Mouse (Mus musculus) embryonic facial prominence, embryonic 10.5 days (tissue): ENCODE measurements at regions not wholly inside any gene's neighbourhood (a gene's known extent, or its start where the extent isn't known, plus 50 kb on each side); places are given as distances from the start of the nearest gene placed in this dataset.

Source experiments
- DNase-seq: peaks from one replicate; pipeline ENCODE4 v3.0.0-alpha.2; 2017; ENCODE audit warnings: low spot score
- H3K27ac ChIP-seq: fragments of 300-500 bp; sonication (generic); replicated peaks from 2 replicates; pipeline ENCODE4 v1.5.1; 2016; ENCODE audit warnings: mild to moderate bottlenecking
- H3K27me3 ChIP-seq: fragments of 300-500 bp; sonication (generic); replicated peaks from 2 replicates; pipeline ENCODE4 v1.6.1; 2016; ENCODE audit warnings: low read depth, mild to moderate bottlenecking; ENCODE audit not compliant: poor library complexity, severe bottlenecking
- H3K36me3 ChIP-seq: fragments of 300-500 bp; sonication (generic); replicated peaks from 2 replicates; pipeline ENCODE4 v1.6.1; 2016; ENCODE audit warnings: mild to moderate bottlenecking, moderate library complexity
- H3K4me1 ChIP-seq: fragments of 300-500 bp; sonication (generic); 2 replicates; pipeline ENCODE4 v1.6.1; 2016
- H3K4me3 ChIP-seq: fragments of 300-500 bp; sonication (generic); 2 replicates; pipeline ENCODE4 v1.5.1; 2016; ENCODE audit warnings: mild to moderate bottlenecking, moderate library complexity
- H3K9me3 ChIP-seq: fragments of 300-500 bp; sonication (generic); 2 replicates; pipeline ENCODE4 v1.6.1; 2016; ENCODE audit warnings: mild to moderate bottlenecking
- WGBS: fragments of 180-500 bp; shearing (Covaris S2); methylation state at CpG from one replicate; pipeline ENCODE4 v1.1.7; 2016; 5-methylcytosine and 5-hydroxymethylcytosine counted together

GRCm38 (mm10) chr12:69446468-69447321, 74.4 kb upstream of the Gm9887 start:
- no peaks in the 10 kb centered on the region for H3K36me3 ChIP-seq
- H3K4me1 ChIP-seq, result peaks cover 34% of the 10 kb centered on the region
- H3K27me3 ChIP-seq, result 0 out of 2 replicates have a peak, but pooled peaks cover under 1% of the 10 kb centered on the region
- 40% methylated on average over 17 of the region's 17 CpGs for WGBS
- peak; percentile 61 for DNase-seq
- peak overlapping the region; percentile 39 for H3K4me3 ChIP-seq
- peak overlapping the region; percentile 83 for H3K27ac ChIP-seq
- no peaks in the 10 kb centered on the region for H3K9me3 ChIP-seq

DNA sequence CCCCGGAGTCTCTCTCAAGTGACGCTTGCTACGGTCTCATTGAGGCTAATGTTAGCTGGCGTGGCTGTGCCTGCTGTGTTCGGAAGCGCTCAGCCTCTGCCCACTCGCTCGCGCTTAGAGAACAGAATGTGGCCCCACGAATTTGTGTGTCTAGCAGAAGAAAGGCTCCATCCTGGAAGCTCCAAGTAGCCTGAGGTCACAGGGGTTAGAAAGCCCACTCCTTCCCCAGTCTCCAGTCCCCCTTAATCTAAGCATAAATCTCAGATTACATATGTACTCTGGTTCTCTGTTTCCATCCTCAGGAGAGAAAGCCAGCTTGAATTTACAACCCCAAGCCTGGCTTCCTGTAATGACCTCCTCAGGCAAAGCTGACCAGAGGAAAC, 73.8 kb upstream of the Gm9887 start:
- Histone ChIP-seq H3K9me3 (no peaks in the 10 kb centered on the region), H3K4me1 (peaks cover 34% of the 10 kb centered on the region), H3K27me3 (no peaks in the 10 kb centered on the region), H3K4me3 (peak overlapping the region; percentile 39), H3K36me3 (no peaks in the 10 kb centered on the region), H3K27ac (peak overlapping the region; percentile 83)
- DNase-seq, result peak; percentile 44
- 26% methylated on average over 10 of the region's 10 CpGs for WGBS

DNA sequence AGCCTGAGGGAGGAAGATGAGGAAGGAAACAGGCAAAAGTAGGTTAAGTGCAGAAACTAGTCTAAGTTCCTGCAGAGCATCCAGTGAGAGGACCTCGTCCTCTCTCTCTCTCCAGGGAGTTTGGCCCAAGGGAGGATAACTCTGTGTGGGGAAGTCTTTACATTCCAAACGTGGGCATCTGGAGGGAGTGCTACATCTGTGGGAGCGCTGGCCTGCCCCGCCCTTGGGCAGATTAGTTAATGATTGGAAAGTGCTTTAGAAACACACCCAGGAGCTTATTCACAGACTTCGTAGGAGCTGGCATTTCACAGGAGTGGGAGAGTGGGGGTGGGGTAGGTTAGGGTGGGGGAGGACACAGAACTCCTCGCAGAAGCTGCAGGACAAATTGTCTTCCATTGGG, 70.1 kb upstream of the Gm9887 start:
- Histone ChIP-seq H3K4me1 (peaks cover 26% of the 10 kb centered on the region), H3K36me3 (no peaks in the 10 kb centered on the region), H3K27me3 (no peaks in the 10 kb centered on the region), H3K27ac (no peak overlapping the region), H3K4me3 (no peak overlapping the region), H3K9me3 (no peaks in the 10 kb centered on the region)
- 18% methylated on average over 6 of the region's 6 CpGs for WGBS
- no peak for DNase-seq

DNA sequence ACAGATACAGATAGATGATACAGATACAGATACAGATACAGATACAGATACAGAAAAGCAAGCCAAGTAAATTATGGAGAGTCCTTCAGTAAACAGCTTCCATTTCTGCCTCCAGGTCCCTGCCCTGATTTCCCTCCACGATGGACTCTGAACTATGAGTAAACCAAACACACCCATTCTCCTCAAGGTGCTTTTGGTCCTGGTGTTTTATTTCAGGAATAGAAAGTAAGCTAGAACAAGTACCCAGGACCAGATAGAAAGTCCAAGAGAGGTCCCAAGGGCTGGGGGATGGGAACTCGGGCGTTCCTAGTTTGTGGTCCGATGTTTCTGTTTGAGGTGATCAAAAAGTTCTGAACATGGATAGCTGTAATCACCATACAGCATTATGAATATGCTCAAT, 69.5 kb upstream of the Gm9887 start:
- H3K27me3 ChIP-seq, result no peaks in the 10 kb centered on the region
- 88% methylated on average over 4 of the region's 4 CpGs for WGBS

GRCm38 (mm10) chr12:69438271-69438670, 66.0 kb upstream of the Gm9887 start:
- Histone ChIP-seq H3K27ac (no peak overlapping the region), H3K9me3 (no peaks in the 10 kb centered on the region), H3K4me3 (no peak overlapping the region), H3K36me3 (no peaks in the 10 kb centered on the region), H3K27me3 (no peaks in the 10 kb centered on the region), H3K4me1 (peaks cover 12% of the 10 kb centered on the region)
- 82% methylated on average over 5 of the region's 5 CpGs for WGBS
- DNase-seq, result no peak

More for the DNA sequence above, 69.5 kb upstream of the Gm9887 start:
- no peaks in the 10 kb centered on the region for H3K9me3 ChIP-seq
- DNase-seq, result no peak
- no peak overlapping the region for H3K4me3 ChIP-seq
- H3K4me1 ChIP-seq, result peaks cover 20% of the 10 kb centered on the region
- H3K27ac ChIP-seq, result no peak overlapping the region
- H3K36me3 ChIP-seq, result no peaks in the 10 kb centered on the region

DNA sequence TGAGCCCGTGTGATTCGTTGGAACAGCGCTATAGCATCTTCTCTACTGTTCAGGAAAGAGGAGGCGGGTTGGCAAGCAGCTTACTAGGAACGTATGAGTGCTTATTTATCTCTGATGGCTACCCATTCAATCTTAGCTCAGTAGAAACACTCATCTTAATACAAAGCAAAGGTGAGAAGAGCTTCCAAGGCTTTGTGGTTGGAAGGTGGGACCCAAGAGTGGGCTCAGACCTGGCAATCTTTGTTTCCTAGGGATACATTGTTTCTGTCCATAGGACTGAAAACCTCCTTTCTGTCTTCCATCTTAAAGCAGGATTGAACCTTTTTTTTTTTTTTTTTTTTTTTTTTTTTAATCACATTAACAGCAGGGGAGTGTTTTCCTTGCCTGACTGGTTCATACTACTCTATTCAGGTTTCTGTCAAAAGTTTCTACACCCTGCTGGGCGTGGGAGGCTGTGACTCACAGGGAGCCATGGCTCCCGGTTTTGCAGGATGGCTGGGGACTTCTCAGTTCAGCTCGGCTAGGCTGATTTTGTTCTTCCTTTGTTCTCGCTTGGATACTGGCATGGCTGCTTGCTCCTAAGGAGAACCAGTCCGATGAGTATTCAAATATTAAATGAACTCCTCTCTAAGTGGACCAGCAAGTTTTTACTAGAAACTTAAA, 64.7 kb upstream of the Gm9887 start:
- Histone ChIP-seq H3K27me3 (no peaks in the 10 kb centered on the region), H3K4me1 (0 out of 2 replicates have a peak, but pooled peaks cover 6% of the 10 kb centered on the region), H3K27ac (peak overlapping the region; percentile 59), H3K36me3 (no peaks in the 10 kb centered on the region), H3K4me3 (no peak overlapping the region), H3K9me3 (no peaks in the 10 kb centered on the region)
- DNase-seq, result peak; percentile 40
- WGBS, result 39% methylated on average over 10 of the region's 10 CpGs

DNA sequence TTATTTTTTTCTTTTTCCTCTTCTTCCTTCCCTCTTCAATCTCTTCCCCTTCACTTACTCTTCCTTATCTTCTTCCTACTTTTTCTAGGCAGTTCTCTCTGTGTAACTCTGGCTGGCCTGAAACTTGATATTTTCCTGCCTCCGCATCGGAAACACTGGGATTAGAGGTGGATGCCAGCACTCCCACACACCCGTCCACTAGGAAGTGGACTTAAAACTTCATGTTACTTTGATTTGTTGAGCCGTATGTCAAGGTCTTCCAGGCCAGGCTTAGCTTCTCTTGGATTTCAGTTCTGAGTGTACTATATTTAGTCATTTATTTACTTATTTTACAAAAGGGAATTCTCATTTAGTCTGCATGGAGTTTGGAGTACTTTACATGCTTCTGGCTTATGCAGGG, 62.1 kb upstream of the Gm9887 start:
- Histone ChIP-seq H3K4me1 (0 out of 2 replicates have a peak, but pooled peaks cover 6% of the 10 kb centered on the region), H3K27ac (no peak overlapping the region), H3K36me3 (no peaks in the 10 kb centered on the region), H3K27me3 (no peaks in the 10 kb centered on the region), H3K4me3 (no peak overlapping the region), H3K9me3 (no peaks in the 10 kb centered on the region)
- WGBS, result 51% methylated on average over 4 of the region's 4 CpGs
- no peak for DNase-seq

GRCm38 (mm10) chr12:69432086-69432485, 59.8 kb upstream of the Gm9887 start:
- 73% methylated on average over 7 of the region's 7 CpGs for WGBS
- DNase-seq, result no peak

GRCm38 (mm10) chr12:69428108-69428507, 55.9 kb upstream of the Gm9887 start:
- Histone ChIP-seq H3K27me3 (no peaks in the 10 kb centered on the region), H3K4me1 (peaks cover 25% of the 10 kb centered on the region), H3K4me3 (no peak overlapping the region), H3K27ac (no peak overlapping the region), H3K36me3 (no peaks in the 10 kb centered on the region), H3K9me3 (0 out of 2 replicates have a peak, but pooled peaks cover 1% of the 10 kb centered on the region)
- peak; percentile 31 for DNase-seq
- 25% methylated on average over 6 of the region's 6 CpGs for WGBS

More at GRCm38 (mm10) chr12:69432086-69432485, 59.8 kb upstream of the Gm9887 start:
- Histone ChIP-seq H3K9me3 (no peaks in the 10 kb centered on the region), H3K27ac (no peak overlapping the region), H3K27me3 (no peaks in the 10 kb centered on the region), H3K4me1 (peaks cover 15% of the 10 kb centered on the region), H3K4me3 (no peak overlapping the region), H3K36me3 (no peaks in the 10 kb centered on the region)

- H3K9me3 ChIP-seq, result peaks cover 10% of the 10 kb centered on the region; the same call in 1 of the 2 replicates
- no peak overlapping the region for H3K27ac ChIP-seq
- no peak for DNase-seq
- 83% methylated on average over 3 of the region's 3 CpGs for WGBS
- H3K4me1 ChIP-seq, result peaks cover 26% of the 10 kb centered on the region
- no peak overlapping the region for H3K4me3 ChIP-seq
- no peaks in the 10 kb centered on the region for H3K36me3 ChIP-seq
- no peaks in the 10 kb centered on the region for H3K27me3 ChIP-seq
These were observed 53.4 kb upstream of the Gm9887 start for GRCm38 (mm10) chr12:69425610-69426009.

GRCm38 (mm10) chr12:69424971-69425370, 52.7 kb upstream of the Gm9887 start:
- no peak overlapping the region for H3K4me3 ChIP-seq
- peak overlapping the region; percentile 62 for H3K27ac ChIP-seq
- DNase-seq, result peak; percentile 66
- 55% methylated on average over 14 of the region's 14 CpGs for WGBS
- H3K4me1 ChIP-seq, result peaks cover 29% of the 10 kb centered on the region
- no peaks in the 10 kb centered on the region for H3K27me3 ChIP-seq
- peaks cover 10% of the 10 kb centered on the region; the same call in 1 of the 2 replicates for H3K9me3 ChIP-seq
- H3K36me3 ChIP-seq, result no peaks in the 10 kb centered on the region
